Mouse (Mus musculus): ENCODE data around the gene Erf. TPM values are rescaled to one million over a fixed set of nuclear protein-coding genes. Genes with fewer than 3 reads are reported as not detected.

Erf gene
- polyA plus RNA-seq, 1 experiment from 2014 or later, result 22.6 TPM

DNA sequence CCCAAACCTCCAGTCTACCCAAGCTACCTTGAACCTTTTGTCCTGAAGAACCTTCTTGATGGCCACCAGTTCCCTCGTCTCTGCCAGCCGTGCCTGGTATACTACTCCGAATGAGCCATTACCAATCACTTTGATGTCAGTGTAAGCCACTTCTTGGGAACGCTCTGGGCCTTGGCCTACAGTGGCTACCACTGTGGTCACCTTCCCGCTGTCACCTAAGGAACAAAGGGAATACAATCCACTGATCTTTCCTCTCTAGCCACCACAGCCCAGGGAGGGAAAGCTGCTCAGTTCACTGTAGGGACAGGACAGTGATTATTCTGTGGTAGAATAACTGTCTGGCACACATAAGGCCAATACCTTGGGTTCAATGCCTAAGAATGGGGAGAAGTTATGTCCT is 15.0 kb downstream of the Erf start:
- WGBS, result 91% methylated on average over 5 of the region's 5 CpGs
- H3K4me2 ChIP-seq (ENCODE audit: low read depth, low read length), result no peak overlapping the region
- ATAC-seq (replicated peaks; ENCODE audit: insufficient number of reproducible peaks, low FRiP score, low TSS enrichment, low read depth) (no peak), DNase-seq (ENCODE audit: low spot score) (no peak)
- H3K9ac ChIP-seq (replicated peaks; ENCODE audit: low read length), result no peak overlapping the region
- H3K4me3 ChIP-seq (ENCODE audit: low read depth, low read length), result no peak overlapping the region
- H3K4me1 ChIP-seq (ENCODE audit: control insufficient read depth, insufficient read depth, low read length), result no peaks in the 10 kb centered on the region; the same call in 1 of the 2 replicates
- no peaks in the 10 kb centered on the region for H3K9me3 ChIP-seq (replicated peaks; ENCODE audit: control insufficient read depth, low read length)
- no peaks in the 10 kb centered on the region for H3K27me3 ChIP-seq (ENCODE audit: control insufficient read depth, insufficient read depth, low read length)
- peaks cover 13% of the 10 kb centered on the region for H3K36me3 ChIP-seq (replicated peaks; ENCODE audit: control insufficient read depth, insufficient read depth, low read depth, low read length)
- H3K27ac ChIP-seq (replicated peaks; ENCODE audit: low read depth, low read length), result no peak overlapping the region

GRCm38 (mm10) chr7:25233061-25233460 is 17.5 kb downstream of the Erf start:
- no peak overlapping the region for H3K4me3 ChIP-seq (ENCODE audit: low read depth, low read length)
- H3K36me3 ChIP-seq (replicated peaks; ENCODE audit: control insufficient read depth, insufficient read depth, low read depth, low read length), result peaks cover 17% of the 10 kb centered on the region
- DNase-seq (ENCODE audit: low spot score) (no peak), ATAC-seq (replicated peaks; ENCODE audit: insufficient number of reproducible peaks, low FRiP score, low TSS enrichment, low read depth) (no peak)
- H3K9ac ChIP-seq (replicated peaks; ENCODE audit: low read length), result no peak overlapping the region
- WGBS, result 88% methylated on average over 2 of the region's 2 CpGs
- no peaks in the 10 kb centered on the region; the same call in 1 of the 2 replicates for H3K4me1 ChIP-seq (ENCODE audit: control insufficient read depth, insufficient read depth, low read length)
- no peaks in the 10 kb centered on the region for H3K9me3 ChIP-seq (replicated peaks; ENCODE audit: control insufficient read depth, low read length)
- no peak overlapping the region for H3K27ac ChIP-seq (replicated peaks; ENCODE audit: low read depth, low read length)
- no peak overlapping the region for H3K4me2 ChIP-seq (ENCODE audit: low read depth, low read length)
- H3K27me3 ChIP-seq (ENCODE audit: control insufficient read depth, insufficient read depth, low read length), result no peaks in the 10 kb centered on the region

DNA sequence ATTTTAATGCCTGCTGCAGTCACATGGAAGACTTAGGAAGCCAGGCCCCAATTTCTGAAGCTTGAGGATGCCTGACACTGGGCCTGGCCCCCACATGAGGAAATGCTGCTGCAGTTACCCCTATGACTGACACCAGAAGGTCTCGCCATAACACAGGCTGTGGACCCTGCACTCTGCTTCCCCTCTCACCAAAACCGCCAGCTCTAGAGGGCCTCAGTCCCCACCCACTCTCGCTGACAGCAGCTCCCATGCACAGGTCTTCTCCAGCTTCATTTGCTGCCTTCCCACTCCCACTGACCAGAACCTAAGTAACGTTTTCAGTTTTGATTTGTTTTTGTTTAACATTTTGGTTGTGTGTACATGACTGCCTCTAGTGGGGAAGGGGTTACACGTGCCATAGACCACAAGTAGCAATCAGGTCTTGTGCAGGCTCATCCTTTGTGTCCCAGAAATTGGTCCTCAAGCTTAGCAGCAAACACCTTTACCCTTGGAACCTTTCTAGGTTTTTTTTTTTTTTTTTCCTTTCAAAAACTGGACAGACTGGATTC is 18.4 kb downstream of the Erf start:
- Histone ChIP-seq H3K4me2 (ENCODE audit: low read depth, low read length) (no peak overlapping the region), H3K4me1 (ENCODE audit: control insufficient read depth, insufficient read depth, low read length) (no peaks in the 10 kb centered on the region; the same call in 1 of the 2 replicates), H3K9ac (replicated peaks; ENCODE audit: low read length) (no peak overlapping the region), H3K4me3 (ENCODE audit: low read depth, low read length) (no peak overlapping the region), H3K27ac (replicated peaks; ENCODE audit: low read depth, low read length) (no peak overlapping the region), H3K9me3 (replicated peaks; ENCODE audit: control insufficient read depth, low read length) (no peaks in the 10 kb centered on the region), H3K27me3 (ENCODE audit: control insufficient read depth, insufficient read depth, low read length) (no peaks in the 10 kb centered on the region), H3K36me3 (replicated peaks; ENCODE audit: control insufficient read depth, insufficient read depth, low read depth, low read length) (peaks cover 17% of the 10 kb centered on the region)
- ATAC-seq (replicated peaks; ENCODE audit: insufficient number of reproducible peaks, low FRiP score, low TSS enrichment, low read depth) (no peak), DNase-seq (ENCODE audit: low spot score) (no peak)
- 63% methylated on average over 5 of the region's 5 CpGs for WGBS

- WGBS, result 82% methylated on average over 9 of the region's 9 CpGs
- no peak overlapping the region for H3K4me2 ChIP-seq (ENCODE audit: low read depth, low read length)
- no peaks in the 10 kb centered on the region for H3K9me3 ChIP-seq (replicated peaks; ENCODE audit: control insufficient read depth, low read length)
- H3K4me3 ChIP-seq (ENCODE audit: low read depth, low read length), result no peak overlapping the region
- H3K27ac ChIP-seq (replicated peaks; ENCODE audit: low read depth, low read length), result no peak overlapping the region
- peaks cover 21% of the 10 kb centered on the region for H3K36me3 ChIP-seq (replicated peaks; ENCODE audit: control insufficient read depth, insufficient read depth, low read depth, low read length)
- no peaks in the 10 kb centered on the region for H3K27me3 ChIP-seq (ENCODE audit: control insufficient read depth, insufficient read depth, low read length)
- no peaks in the 10 kb centered on the region for H3K4me1 ChIP-seq (ENCODE audit: control insufficient read depth, insufficient read depth, low read length)
- H3K9ac ChIP-seq (replicated peaks; ENCODE audit: low read length), result no peak overlapping the region
- DNase-seq (ENCODE audit: low spot score) (no peak), ATAC-seq (replicated peaks; ENCODE audit: insufficient number of reproducible peaks, low FRiP score, low TSS enrichment, low read depth) (no peak)
Observed at GRCm38 (mm10) chr7:25230690-25231285, 19.8 kb downstream of the Erf start.

- Histone ChIP-seq H3K4me2 (ENCODE audit: low read depth, low read length) (no peak overlapping the region), H3K4me3 (ENCODE audit: low read depth, low read length) (no peak overlapping the region), H3K9me3 (replicated peaks; ENCODE audit: control insufficient read depth, low read length) (no peaks in the 10 kb centered on the region), H3K27ac (replicated peaks; ENCODE audit: low read depth, low read length) (no peak overlapping the region), H3K36me3 (replicated peaks; ENCODE audit: control insufficient read depth, insufficient read depth, low read depth, low read length) (peaks cover 23% of the 10 kb centered on the region), H3K9ac (replicated peaks; ENCODE audit: low read length) (no peak overlapping the region), H3K4me1 (ENCODE audit: control insufficient read depth, insufficient read depth, low read length) (no peaks in the 10 kb centered on the region), H3K27me3 (ENCODE audit: control insufficient read depth, insufficient read depth, low read length) (no peaks in the 10 kb centered on the region)
- WGBS, result 100% methylated on average over 1 of the region's 1 CpGs
- DNase-seq (ENCODE audit: low spot score) (no peak), ATAC-seq (replicated peaks; ENCODE audit: insufficient number of reproducible peaks, low FRiP score, low TSS enrichment, low read depth) (no peak)
Observed at GRCm38 (mm10) chr7:25227523-25228300, 22.8 kb downstream of the Erf start.

DNA sequence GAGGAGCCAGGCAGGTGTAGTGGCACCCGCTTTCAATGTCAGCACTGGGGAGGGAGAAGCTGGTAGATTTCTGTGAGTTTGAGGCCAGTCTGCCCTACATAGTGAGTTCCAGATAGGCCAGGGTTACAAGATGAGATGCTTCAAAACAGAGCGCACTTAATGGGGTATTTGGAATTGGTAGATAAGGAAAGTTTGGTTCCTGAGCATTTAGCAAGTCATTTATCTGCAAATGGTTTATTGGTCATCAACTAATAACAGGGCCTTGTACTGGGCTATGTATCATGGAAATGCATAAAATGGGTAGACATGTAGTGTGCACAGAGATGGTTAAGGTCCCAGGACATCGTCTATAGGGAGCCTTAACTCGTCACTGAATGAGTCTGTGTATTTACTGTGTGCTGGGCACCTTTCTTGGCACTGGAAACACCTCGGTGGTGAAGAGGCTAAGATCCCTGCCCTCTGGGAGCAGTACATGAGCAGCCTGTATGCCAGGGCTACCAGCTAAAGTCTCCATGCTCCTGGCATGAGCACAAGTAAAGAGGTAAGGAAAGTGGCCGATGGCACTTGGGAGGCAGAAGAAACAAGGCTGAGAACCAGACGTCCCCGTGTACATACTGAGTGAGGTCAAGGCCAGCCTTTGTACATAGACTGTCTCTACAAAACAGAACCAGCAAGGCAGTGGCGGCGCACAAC is 28.1 kb downstream of the Erf start:
- Histone ChIP-seq H3K4me1 (ENCODE audit: control insufficient read depth, insufficient read depth, low read length) (peaks cover 9% of the 10 kb centered on the region), H3K9ac (replicated peaks; ENCODE audit: low read length) (peak overlapping the region; percentile 78)

DNA sequence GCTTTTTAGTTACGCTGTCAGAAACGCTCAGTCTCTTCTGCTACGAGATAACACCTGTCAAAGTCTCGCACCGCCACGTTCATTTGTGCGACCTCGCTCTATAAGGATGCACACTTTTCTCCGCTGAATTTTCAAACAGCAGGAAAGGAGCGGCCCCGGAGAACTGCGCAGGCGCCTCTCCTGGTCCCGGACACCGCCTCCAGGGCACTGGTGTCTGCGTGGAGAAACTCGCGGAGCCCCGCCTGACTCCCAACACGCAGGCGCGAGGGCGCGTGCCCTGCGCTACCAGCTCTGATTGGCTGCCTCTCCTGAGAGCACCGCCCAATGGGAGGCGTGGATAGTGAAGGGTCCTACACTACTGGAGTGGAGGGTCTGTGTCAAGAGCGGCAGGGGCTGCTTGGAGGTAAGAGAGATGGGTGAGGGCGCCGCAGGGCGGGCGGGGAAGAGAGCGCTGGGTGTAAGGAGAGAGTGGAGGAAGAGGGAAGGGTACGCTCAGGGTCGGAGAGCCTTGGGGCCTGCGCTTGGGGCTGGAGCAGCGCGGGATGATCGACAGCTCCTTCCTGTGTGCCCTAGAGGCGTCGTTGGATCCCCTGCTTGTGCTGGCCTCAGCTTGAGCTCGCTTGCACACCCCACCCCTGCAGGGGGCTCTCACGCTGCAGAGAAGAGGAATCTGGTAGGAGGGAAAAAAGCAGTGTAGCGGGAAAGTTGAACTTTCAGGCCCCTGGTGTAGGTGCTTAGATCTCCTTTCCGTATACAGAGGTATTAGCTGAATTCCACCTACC is 29.3 kb downstream of the Erf start, which contains the start of gene Zfp526:
Gene Zfp526 (plus strand): TSS at position 324 of the 782 bp plus-strand sequence.
- peak within 1 kb of the TSS; percentile 85 for H3K4me2 ChIP-seq (ENCODE audit: low read depth, low read length)
- peak within 1 kb of the TSS; percentile 70 for H3K27ac ChIP-seq (replicated peaks; ENCODE audit: low read depth, low read length)
- ATAC-seq (replicated peaks; ENCODE audit: insufficient number of reproducible peaks, low FRiP score, low TSS enrichment, low read depth), result peak; percentile 95
- H3K36me3 ChIP-seq (replicated peaks; ENCODE audit: control insufficient read depth, insufficient read depth, low read depth, low read length), result peaks cover 5% of the 10 kb centered on the region
- DNase-seq (ENCODE audit: low spot score), result peak; percentile 99
- H3K9ac ChIP-seq (replicated peaks; ENCODE audit: low read length), result peak within 1 kb of the TSS; percentile 78
- H3K9me3 ChIP-seq (replicated peaks; ENCODE audit: control insufficient read depth, low read length), result no peaks in the 10 kb centered on the region
- peaks cover 9% of the 10 kb centered on the region for H3K4me1 ChIP-seq (ENCODE audit: control insufficient read depth, insufficient read depth, low read length)
- under 1% methylated on average over 45 of the region's 45 CpGs for WGBS
- peak within 1 kb of the TSS; percentile 70 for H3K4me3 ChIP-seq (ENCODE audit: low read depth, low read length)
- no peaks in the 10 kb centered on the region for H3K27me3 ChIP-seq (ENCODE audit: control insufficient read depth, insufficient read depth, low read length)

More for the DNA sequence above, 28.1 kb downstream of the Erf start:
- no peak for ATAC-seq (replicated peaks; ENCODE audit: insufficient number of reproducible peaks, low FRiP score, low TSS enrichment, low read depth)
- no peak for DNase-seq (ENCODE audit: low spot score)
- Histone ChIP-seq H3K36me3 (replicated peaks; ENCODE audit: control insufficient read depth, insufficient read depth, low read depth, low read length) (peaks cover 9% of the 10 kb centered on the region), H3K27me3 (ENCODE audit: control insufficient read depth, insufficient read depth, low read length) (no peaks in the 10 kb centered on the region), H3K4me2 (ENCODE audit: low read depth, low read length) (peak overlapping the region; percentile 85), H3K4me3 (ENCODE audit: low read depth, low read length) (peak overlapping the region; percentile 70), H3K27ac (replicated peaks; ENCODE audit: low read depth, low read length) (no peak overlapping the region), H3K9me3 (replicated peaks; ENCODE audit: control insufficient read depth, low read length) (no peaks in the 10 kb centered on the region)
- 84% methylated on average over 10 of the region's 10 CpGs for WGBS

Measured in embryonic facial prominence, embryonic 11.5 days (tissue).